Mouse (Mus musculus) cerebellum, adult (tissue): ENCODE measurements around the gene Slitrk1.

Experiments
- ATAC-seq: cut with Nextera tagmentation; 2 replicates; pipeline ENCODE4 v1.9.2; 2017; ENCODE audit warnings: mild to moderate bottlenecking, moderate library complexity, mixed read lengths; ENCODE audit not compliant: insufficient number of reproducible peaks, low FRiP score, low TSS enrichment

The Slitrk1 gene

DNA sequence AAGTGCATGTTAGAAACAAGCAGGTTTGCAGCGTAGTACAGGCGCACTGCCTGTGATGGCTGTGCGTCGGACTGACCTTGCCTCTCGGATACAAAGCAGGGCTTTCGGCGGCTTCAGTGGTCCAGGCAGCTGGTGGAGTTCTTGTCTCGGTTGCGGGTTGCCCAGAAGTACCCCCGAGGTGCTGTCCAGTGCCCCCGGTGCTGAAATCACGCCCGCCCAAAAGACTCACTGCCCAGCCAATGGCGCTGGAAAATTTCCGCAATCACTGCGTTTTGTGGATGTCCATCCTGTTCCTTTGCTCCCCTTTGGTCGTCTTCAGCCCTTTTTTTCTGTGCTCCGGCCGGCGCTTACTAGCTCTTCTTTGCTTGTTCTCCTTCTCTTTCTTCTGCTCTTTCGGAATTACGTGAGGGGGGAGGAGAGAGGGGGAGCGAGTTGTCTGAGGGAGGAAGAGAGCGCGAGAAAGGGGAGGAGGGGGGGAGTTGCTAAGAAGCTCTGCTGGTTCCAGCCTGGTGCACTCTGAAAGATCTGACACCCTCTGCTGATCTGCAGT lies at the start of gene Slitrk1:
TSS of gene Slitrk1 (minus strand) at position 445 of the 550 bp plus-strand sequence.
- peak; percentile 77 for ATAC-seq

DNA sequence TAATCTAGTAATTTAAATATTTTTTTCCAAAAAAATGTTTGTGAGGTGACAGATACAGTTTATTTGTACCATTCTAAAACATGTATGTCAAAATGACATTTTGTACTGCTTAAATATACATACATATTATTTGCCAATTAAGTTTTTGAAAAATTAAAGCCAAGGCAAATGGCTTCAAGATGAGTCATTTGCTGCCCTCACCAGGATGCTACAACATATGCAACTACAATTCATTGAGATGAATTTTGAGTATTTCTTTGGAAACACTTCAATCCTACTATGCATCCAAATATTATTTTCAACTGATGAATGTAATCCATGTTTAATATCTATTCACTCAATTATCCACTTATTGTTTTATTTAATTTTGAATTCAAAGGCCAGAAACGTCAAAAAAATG lies 21.8 kb upstream of the Slitrk1 start:
- ATAC-seq, result no peak

DNA sequence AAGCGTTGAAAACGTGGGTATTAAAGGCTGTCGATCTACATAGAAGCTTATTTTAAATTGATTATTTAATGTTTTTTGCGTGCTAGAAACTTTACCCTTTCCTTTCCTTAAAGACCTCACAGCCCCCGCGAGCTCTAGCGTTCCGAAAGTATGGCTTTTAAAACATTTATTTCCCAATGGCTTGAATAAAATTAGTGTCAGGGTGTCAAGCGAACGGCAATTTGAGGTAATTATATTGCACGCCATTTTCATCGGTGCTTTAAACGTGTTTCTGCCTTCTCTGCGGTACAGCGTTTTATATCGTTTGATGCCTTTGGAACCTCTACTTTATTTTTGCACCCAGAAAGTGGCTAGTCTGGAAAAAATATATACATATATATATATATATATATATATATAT lies 378 bp upstream of the Slitrk1 start:
- ATAC-seq, result no peak

DNA sequence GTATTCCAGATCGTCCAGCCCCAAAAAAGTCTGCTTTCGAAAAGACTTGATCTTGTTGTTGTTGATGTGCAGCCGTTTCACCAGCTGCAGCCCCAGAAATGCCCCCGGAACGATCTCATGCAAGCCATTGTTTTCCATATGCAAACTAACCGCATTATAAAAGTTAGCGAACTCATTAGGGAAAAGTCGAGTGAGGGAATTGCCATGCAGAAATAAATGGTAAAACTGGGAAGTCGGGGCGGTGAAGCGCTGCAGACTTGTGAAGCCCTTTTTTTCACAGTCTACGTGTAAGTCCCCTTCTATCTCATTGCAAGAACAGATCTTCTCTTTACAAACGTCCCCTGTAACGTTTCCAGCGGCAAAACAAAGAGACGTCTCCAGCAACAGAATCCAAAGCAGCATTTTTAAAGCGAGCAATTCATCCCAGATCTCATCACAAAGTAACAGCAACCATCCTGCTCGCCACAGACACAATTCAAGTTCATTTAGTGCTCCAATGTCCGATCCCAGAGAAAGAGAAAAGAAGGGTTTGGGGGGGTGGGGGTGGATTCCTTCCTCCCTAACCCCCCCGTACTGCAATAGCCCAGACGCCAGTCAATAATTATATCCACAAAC lies 975 bp downstream of the Slitrk1 start:
- ATAC-seq, result no peak

DNA sequence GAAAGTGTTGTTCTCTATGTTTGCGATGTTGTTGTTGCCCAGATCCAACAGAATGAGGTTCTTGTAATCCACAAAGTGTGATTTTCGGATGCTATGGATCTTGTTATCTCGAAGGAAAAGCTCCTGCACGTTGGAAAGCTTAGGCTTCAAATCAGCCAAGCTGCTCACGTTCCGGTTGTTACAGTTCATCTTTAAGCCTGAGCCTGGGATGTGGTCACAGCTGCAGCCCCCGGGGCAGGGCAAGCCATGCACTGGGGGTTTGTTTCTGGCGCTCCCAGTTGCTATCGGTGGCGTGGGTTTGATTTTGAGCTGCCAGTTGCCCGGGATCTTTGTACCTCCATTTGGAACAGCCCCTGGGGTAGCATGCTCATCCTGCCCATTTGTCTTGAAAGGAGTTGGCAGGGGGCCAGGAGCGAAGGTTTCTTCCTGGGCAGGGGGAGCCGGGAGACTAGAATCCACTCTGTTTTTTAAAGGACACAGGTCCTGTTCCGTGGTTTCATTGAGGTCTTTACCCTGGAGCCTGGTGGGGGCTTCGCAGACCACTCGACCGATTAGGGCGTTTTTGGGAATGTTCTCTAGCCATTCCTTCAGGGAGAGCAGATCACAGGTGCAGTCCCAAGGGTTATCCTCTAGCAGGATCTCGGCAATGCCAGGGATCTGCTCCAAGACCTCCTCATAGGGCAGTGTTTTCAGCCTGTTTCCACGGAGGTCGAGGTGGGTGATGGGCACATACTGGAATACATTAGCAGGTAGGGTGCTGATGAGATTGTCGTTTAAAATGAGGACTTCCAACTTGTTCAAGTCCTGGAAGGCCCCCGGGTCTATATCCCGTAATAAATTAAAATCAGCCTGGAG lies 1.7 kb downstream of the Slitrk1 start:
- ATAC-seq, result peak; percentile 26

DNA sequence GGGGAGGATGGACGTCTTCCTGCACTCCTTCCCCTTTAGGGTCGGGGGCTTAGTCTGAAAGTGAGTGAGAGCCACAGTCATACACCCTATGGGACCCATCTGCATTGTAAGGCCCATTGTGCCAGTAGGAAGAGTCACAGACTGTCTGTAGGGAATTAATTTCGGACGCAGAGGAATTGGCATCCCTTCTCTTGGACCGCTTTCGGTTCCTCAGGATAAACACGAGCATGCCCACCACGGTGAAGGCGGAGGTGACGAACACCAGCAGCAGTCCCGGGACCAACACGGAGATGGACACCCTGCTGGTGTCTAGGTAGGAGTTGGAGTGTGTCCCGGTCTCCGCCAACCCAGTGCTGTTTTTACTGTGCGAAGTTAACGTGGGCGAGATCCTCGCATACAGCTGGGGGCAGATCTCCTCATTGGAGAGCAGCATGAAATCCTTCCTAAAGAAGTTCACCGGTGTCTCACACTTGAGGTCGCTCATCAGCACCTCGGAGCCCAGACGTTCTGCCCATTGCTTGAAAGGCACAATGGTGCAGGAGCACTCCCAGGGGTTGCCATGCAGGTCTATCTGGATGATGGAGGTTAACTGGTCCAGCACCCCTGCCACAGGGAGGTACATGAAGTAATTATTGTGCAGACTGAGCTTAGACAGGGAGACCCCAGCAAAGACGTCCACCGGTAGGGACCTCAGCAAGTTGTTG lies 2.7 kb downstream of the Slitrk1 start:
- peak; percentile 49 for ATAC-seq

DNA sequence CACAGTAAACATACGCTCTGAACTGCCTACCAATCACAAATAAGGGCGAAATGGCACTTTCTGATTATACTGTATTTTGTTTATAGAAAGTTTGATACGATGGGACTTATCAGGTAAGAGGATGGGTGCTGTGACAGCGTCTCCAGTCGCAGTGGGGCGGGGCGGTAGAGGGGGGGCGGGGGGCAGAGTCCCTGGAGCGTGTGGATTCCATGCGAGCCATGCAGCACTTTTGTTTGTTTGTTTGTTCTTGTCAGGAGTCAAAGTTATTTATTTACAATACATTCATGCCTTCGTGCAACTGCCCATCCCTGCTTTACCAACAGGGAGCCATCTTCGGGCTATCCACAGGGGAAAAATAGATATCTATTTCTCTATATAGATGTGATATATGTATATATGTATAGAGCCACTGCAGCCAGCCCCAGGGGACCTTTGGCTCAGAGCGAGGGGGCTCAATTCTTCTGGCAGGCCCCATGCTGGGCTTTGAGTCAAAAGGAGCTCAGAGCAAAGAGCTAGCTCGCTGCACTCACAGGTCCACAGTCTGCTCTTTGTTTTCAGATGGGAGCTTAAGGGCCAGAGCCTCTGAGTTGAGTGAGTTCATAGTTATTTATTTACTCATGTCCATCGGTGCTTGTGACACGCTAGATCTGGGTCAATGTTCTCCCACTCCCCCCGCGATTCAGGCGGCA lies 3.4 kb downstream of the Slitrk1 start:
- peak; percentile 3; the same call in 1 of the 2 replicates for ATAC-seq

DNA sequence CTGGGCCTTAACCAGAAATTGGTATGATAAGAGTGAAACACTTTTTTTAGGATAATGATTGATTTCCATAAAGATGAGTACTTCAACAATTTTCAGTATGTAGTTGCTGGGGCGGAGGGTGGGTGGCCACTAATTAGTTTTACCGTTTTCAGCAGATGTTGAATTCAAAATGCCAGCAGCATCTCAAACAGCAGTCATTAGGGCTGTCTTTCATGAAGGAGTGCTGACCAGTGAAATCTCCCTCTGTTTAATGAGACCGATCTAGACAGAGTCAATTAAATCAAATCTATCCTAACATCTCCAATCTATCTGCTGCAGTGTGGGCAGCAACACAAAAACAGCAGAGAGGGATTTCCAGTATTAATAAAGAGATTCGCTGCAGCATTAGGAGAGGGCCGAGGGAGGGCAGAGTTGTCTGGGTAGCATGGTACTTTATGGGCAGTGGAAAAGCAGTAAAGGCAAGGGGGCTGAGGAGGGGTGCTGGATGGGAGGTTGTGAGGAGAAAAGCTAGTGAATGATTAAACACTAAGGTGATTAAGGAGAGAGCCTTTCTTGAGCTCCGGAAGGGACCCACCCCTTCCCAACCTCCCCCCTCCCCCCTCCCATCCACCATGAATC lies 4.5 kb downstream of the Slitrk1 start:
- ATAC-seq, result no peak

DNA sequence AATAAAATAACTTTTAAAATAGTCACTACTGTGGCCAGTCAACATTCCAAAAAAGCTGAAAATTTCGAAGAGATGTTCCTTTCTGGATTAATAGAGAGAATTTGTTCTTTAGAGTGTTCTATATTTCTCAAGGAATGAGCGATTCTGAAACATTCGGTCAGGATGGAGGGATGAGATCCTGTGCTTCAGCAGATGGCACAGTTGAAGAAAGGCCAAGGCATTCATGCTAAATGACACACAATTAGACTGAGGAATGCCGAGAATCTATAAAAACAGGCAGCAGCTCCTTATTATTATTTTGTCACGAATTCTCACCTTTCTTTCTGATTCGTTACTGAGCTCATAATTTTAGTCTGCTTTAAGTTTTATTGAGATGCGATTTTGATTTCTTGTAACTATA lies 15.4 kb downstream of the Slitrk1 start:
- ATAC-seq, result peak; percentile 91

DNA sequence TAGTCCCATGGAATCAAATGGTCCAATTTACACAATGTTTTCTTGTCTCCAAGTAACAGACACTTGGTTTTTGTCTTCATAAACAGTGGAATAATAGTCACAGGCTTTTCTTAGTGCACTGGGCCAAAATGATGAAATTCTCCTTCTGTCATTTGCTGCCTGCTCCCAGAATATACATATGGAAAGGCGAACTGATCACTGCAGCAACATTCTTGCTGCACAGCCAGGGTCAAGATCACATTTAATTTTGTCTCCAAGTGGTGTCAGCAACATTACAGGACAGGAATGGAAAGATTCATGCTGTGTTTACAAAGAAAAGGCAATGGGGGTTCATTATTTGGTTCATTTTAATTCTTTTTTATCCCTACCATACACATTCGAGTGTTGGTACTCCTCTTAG lies 18.5 kb downstream of the Slitrk1 start:
- peak; percentile 85 for ATAC-seq

DNA sequence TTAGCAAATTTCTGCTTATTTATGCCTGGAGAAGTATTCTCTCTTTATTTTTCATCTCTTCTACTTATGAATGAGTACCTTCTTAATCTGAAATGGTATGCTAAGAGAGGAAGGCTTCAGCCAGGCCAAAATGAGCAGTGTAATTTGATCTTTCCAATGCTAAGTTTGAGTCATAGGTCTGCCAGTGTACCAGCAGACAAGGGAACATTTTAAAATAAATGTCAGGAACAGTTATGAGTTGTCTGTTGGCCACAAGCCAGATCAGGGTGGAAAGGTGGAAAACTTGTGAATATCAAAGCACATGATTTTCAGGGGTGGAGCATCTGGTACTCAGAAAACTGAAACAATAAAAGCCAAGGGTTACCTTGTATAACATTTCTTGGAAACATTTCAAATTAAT lies 46.1 kb downstream of the Slitrk1 start:
- no peak for ATAC-seq

DNA sequence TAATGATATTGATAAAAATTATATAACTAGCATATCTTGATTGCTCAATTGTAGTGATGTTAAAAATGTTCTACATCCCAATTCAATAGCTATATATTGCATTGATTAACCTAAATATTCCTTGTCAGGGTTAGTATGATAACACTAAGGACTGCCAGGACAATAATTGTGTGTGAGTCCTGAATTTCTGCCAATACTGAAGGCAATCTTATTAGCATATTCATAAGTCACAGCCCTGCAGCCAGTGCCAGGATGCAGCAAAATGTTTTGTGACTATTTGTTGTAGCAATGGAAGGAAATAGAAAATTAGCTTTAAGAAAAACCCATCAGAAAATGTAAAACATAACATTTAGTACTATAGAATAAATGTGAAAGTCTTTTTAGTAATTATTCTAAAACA lies 49.3 kb downstream of the Slitrk1 start:
- no peak for ATAC-seq

DNA sequence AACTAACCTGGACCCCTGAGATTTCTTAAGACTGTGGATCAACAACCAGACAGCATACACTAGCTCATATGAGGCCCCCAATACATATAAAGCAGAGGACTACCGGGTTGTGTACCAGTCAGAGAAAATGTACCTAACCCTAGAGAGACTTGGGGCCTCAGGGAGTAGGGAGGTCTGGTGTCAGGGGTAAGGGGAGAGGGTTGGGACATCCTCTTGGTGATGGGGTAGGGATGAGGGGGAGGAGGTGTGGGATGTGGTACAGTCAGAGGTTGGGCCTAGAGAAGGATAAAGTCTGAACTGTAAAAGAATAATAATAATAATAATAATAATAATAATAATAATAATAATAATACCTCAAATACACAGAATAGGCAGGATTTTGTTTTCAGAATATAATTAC lies 54.6 kb downstream of the Slitrk1 start:
- ATAC-seq, result no peak
